Mouse (Mus musculus) stomach, postnatal 0 days (tissue): Measurements from ENCODE around the gene D430019H16Rik.

Experiments used
- CTCF ChIP-seq: IDR thresholded peaks from 2 replicates; pipeline ENCODE4 v1.5.1; 2016; ENCODE audit warnings: antibody characterized with exemption, low read depth, mild to moderate bottlenecking, moderate library complexity
- EP300 ChIP-seq: optimal IDR thresholded peaks from 2 replicates; pipeline ENCODE3; 2016; ENCODE audit warnings: antibody characterized with exemption

- TF ChIP-seq CTCF (no peak), EP300 (no peak)
Measured at GRCm38 (mm10) chr12:105461066-105461465, 7.4 kb downstream of the D430019H16Rik start.
